Mouse (Mus musculus): Measurements from ENCODE around the gene Atp6v0a1.
A peak's percentile ranks its signal among the peaks of the same experiment; 100 is the strongest.

The Atp6v0a1 gene

DNA sequence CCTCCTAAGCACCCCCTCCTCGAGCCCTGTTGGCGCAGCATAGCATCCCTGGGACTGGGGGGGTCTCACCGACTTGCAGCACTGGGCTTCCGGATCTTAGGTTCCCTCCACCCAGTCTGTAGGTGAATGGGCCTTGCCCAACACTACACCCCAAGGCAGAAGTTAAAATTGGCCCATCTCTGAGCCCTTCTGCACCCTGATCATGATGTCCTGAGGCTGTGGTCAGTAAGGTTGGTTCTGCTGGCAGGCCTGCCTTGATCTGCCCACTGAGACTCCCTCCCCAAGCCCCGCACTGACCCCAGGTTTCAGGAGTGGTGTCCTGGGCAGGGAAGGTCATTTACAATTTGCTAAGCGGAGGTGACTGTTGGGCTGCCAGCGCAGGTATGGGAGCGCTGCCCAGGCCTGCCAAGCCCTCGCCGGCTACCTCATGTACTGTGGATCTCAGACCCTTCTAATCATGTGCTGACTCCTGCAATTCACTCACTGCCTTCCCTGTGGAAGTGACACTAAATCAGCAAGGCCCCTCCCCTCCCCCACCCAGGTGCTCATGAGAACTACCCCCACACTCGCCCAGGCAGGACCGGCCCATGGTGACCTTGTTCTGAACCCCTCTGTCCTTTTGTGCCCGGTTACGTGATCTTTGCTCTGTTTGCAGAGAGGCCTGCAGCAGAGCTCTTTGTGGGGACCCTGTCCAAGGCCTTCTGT lies 53.9 kb downstream of the Atp6v0a1 start:
- DNase-seq, result no peak

DNA sequence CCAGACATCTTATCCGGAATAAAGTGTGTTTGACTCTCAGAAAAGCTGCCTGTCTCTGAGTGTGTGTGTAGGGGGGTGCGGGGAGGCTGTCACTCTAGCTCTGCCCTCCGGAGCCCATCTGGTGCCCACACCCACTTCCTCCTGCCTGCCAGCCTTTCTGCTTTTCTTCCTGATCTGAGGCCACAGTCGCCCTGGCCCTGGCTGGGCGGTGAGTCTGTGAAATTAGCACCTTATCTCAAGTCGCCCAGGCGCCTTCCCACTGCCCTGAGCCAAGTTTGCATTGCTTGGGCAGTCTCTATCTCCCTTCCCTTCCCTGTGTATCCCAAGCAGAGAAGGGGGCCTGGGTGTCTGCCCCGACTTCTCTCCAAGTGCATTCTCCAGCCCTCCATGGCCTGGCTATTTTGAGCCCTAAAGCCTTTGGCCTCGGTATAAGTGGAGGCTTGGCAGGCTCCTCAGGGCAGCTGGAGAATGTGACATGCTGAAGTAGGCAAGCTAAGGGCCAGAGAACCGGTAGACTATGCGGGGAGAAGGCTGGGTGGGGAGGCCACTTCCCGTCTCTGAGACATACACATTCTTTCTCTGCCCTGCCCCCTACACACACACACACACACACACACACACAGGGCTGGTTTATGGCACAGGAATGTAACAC lies 54.5 kb downstream of the Atp6v0a1 start:
- no peak for DNase-seq

DNA sequence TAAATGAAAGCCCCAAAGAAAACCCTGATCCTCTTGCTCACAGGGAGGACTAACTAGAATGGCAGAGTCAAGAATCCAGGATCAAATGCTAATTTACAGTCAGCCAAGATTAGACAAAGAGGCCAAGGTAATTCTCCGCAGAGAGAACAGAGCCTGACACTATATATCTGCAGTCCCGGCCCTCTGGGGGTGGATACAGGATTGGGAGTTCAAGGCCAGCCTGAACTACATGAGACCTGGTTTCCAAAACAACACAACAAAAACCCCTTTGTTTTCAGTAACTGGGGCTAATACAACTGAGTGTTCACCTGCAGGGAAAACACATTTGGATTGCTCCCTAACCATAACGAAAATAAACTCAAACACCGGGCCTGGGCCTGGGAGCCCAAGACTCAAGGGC lies 55.2 kb downstream of the Atp6v0a1 start:
- no peak for DNase-seq

DNA sequence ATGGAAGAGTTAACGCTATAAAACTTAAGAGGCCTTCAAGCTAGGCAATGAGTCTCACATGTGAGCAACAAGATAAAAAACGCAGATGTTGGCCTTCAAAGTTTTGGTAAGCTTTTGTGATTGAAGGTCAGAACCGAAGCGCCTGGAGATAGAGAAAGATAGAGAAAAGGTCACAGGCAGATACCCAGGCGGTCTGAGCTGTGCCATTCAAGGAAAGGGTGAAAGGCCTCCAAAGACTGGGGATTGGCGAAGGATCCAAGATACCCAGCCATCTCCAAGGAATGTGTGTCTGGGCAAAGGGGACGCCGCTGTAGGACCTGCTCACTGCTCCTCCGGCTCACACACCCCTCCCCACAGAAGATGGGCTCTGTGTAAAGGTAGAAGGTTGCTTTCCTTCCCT lies 55.8 kb downstream of the Atp6v0a1 start:
- no peak for DNase-seq

DNA sequence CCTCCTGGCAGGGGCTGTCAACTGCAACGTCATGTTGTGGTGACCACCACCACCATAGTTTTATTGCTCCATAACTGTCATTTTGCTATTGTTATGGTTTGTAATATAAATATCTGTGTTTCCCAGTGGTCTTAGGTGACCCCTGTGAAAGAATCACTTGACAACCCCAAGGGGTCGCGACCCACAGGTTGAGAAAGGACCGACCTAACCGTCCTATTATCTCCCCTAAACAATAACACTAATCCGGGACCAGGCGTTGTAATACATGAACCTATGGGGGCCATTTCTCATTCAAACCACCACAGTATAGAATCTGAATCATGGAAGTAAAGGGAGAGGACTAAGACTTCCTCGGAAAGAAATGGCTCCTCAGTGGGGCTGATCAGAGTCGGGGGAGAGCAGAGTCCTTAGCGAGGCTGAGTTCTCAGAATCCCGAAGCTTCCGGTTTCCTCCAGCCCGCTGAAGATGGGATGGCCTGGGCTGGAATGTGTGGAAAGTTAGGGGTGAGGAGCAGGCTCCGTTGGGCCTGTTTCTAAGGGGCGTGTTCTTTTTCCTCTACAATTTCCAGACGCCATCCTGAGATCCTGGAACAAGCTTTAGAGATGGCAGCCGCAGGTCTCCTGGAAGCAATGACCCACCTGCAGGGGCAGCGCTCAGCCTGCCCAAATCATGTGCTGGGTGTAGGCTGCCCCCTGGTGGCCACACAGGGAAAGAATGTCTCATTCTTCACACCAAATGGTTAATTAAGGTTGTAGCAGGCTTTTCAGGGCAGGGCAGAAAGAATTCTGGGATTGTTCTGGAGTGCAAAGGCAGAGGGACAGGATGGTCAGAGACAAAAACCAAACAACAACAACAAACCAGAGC lies 57.5 kb downstream of the Atp6v0a1 start:
- peak; percentile 67 for DNase-seq

DNA sequence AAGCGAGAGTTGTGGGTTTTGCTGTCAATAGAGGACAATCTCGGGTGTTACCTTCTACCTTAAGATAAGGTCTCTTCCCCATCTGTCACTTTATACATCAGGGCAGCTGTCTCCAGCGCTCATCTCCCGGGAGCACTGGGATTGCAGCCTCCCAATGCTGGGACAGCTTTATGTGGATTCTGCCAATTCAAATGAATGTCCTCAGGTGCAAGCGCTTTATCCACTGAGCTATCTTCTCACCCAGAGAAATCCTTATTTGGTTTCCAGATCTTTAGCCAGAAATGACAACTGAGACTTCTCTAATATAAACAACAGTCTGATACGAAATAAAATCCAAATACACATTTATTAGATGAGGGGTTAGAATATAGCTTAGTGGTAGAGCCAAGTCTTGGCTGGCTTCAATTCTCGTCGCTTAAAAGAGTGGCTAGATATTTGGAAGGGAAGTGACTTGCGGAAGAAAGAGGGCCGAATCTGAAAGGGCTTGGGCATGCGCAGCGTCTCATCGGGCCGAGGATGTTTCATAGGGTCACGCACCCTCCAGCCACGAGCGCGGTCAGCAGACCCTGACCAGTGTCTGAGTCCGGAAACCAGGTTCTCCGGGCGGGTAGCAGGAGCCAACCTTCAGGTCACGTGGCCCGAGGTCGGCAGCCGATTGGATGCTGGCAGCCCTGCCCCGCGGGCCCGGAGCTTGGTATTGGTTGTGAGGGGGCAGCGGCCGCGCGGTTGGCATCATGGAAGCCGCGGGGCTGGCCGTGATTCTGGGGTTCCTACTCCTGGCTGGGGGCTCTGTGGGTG lies 60.3 kb downstream of the Atp6v0a1 start, which contains the start of gene Naglu:
Naglu (plus strand) TSS at position 622 of the 798 bp plus-strand sequence.
- peak; percentile 96 for DNase-seq

DNA sequence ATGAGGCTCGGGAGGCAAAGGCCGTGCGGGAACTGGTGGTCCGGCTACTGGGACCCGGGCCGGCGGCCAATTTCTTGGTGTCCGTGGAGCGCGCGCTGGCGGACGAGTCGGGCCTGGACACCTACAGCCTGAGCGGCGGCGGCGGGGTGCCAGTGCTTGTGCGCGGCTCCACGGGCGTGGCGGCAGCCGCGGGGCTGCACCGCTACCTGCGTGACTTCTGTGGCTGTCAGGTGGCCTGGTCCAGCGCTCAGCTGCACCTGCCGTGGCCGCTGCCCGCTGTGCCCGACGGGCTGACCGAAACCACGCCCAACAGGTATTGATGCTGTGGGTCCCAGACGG lies 60.9 kb downstream of the Atp6v0a1 start:
- no peak for DNase-seq

DNA sequence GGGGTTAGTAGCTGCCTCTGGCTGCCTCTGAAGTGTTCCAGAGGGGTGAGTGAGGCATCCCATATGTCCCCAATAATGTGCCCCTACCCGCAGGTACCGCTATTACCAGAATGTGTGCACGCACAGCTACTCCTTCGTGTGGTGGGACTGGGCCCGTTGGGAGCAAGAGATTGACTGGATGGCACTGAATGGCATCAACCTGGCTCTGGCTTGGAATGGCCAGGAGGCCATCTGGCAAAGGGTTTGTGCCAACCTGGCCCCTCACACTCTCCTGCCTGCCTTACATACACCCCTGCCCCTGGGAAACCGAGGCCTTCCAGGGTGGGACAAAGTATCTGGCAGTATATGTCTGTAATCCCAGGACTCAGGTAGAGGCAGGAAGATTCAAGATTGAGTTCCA lies 61.7 kb downstream of the Atp6v0a1 start:
- no peak for DNase-seq

DNA sequence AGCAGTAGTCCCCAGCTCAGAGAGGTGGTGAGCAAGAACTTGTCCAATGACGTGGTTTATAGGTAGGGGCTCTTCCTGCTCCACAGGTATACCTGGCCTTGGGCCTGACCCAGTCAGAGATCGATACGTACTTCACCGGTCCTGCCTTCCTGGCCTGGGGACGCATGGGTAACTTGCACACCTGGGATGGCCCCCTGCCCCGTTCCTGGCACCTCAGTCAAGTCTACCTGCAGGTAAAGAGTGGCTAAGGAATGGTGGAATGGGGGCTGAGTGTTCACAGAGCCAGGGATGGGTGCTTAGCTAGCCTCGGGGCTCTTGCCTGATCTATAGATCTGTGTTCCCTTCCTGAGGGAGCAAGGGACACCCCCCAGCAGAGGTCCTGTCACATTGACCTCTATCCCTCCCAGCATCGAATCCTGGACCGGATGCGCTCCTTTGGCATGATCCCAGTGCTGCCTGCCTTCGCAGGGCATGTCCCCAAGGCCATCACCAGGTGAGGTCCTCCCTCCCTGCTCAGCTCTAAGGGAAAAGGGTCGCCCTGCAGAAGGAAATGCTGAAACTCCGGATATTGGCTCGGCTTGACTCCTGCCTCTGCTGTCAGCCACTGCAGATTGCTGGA lies 62.7 kb downstream of the Atp6v0a1 start:
- no peak for DNase-seq

DNA sequence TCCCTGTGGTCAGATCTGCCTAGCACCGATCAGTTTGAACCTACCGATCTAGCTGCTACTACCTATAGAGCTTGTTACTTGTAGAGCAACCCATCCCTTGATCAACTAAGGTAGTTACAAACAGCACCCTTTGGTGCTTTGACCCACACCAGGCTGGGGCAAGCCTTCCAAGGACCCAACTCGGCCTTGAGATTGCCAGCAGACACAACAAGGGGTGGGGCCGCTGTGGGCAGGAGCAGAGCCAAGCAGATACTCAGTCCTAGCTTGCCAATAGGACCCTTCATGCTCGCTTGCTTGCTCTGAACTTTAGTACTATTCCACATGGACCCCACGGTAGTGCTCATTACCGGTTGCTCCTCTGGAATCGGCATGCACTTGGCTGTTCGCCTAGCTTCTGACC lies 68.9 kb downstream of the Atp6v0a1 start, which contains the start of gene Hsd17b1:
Hsd17b1 (plus strand) TSS at position 291 of the 400 bp plus-strand sequence.
- DNase-seq, result no peak

DNA sequence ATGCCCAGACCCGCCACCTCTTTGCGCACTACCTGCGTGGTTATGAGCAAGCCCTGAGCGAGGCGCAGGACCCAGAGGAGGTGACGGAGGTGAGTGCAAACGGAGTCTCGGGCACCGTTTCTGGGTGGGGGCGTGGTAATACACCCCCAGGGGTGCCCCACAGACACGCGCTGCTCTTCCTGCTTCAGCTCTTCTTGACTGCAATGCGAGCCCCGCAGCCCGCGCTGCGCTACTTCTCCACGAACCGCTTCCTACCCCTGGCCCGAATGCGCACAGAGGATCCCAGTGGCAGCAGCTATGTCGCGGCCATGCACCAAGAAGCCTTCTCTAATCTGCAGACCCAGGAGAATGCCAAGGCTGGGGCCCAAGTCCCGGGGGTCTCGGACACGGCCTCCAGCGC lies 70.5 kb downstream of the Atp6v0a1 start:
- no peak for DNase-seq

DNA sequence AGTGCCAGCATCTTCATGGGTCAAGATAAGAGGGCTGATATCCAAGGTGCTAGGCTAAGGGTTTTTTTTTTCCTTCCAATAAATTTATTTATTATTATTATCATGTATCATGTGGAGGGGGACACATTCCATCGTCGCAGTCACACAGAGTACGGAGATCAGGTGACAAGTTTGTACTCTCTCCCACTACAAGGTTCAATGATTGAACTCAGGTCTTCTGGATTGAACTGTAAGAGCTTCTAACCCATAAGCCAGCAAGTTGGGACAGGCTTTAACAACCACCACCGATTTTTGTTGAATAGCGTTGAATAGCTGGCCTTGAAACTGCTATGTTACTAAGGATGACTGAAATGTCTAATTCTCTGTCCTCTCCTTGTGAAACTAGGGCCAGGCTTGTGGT lies 71.2 kb downstream of the Atp6v0a1 start:
- DNase-seq, result no peak

DNA sequence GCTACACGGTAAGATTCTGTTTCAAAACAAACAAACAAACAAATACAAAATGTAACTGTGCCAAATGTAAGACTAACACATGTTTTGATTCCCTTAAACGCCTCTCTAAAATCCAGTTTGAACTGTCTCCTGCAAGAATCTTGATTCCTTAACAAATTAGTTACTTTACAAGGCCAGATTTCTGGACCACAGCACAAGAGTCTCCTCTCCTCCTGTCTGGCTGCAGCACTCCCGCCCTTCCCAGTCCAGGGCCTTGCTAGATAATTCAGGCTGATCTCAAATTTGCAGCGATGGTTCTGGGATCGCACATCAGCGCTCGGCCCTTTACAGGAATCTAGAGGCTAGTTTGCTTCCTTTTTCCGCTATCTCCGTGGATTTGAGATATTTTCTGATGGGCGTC lies 72.4 kb downstream of the Atp6v0a1 start:
- no peak for DNase-seq

DNA sequence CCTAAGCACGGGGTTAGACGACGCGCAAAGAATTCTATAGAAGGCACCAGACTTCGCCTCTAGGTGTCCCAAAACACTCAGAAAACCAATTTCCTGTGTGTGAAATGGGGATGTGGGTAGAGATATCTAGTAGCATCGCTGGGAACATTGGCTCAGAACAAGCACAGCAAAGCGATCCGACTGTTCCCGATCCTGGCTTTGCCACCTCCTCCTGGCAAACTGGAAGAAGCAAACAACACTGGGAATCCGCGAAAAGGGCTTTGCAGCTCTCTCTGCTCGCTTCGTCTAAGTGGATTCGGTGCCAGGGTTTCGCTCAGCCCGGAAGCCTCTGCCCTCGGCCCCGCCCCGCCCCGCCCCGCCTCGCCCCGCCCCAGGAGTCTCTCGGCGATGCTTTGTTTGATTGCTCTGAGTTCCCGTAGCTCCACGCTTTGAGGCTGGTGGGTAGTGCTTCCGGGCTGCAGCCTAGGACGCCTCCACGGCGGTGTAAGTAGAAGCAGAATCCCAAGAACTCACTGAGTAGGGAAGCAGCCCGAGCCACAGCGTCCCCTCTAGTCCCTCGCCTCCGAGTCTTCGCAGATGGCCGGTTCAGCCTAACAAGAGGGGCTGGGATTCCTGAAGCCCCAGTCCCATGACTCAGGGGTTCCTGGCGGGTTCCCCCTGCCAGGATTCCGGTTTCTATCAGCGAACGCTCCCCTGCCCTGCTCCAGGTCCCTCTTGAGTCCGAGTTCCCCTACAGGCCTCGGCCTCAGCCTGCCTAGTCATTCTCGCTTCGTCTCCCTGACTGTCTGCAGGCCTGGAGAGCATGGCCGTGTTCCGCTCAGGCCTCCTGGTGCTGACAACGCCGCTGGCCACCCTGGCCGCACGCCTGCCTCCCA lies 73.2 kb downstream of the Atp6v0a1 start, which contains the start of gene Coasy:
Coasy (plus strand) TSS at position 358 of the 875 bp plus-strand sequence.
- peak; percentile 90 for DNase-seq

DNA sequence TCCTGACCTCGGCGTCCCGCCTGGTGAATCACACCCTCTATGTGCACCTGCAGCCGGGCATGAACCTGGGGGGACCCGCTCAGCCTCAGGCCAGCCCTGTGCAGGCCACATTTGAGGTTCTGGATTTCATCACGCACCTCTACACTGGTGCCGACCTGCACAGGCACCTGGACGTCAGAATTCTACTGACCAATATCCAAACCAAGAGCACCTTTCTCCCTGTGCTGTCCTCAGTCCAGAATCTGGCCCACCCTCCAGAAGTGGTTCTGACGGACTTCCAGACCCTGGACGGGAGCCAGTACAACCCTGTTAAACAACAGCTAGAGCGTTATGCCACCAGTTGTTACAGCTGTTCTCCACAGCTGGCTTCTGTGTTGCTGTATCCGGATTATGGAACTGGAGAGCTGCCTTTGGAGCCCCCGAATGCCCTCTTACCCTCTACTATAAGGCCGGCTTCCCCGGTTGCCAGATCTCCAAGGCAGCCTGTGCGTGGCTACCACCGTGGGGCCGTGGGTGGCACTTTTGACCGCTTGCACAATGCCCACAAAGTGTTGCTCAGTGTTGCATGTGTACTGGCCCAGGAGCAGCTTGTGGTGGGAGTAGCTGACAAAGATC lies 73.9 kb downstream of the Atp6v0a1 start:
- DNase-seq, result no peak

DNA sequence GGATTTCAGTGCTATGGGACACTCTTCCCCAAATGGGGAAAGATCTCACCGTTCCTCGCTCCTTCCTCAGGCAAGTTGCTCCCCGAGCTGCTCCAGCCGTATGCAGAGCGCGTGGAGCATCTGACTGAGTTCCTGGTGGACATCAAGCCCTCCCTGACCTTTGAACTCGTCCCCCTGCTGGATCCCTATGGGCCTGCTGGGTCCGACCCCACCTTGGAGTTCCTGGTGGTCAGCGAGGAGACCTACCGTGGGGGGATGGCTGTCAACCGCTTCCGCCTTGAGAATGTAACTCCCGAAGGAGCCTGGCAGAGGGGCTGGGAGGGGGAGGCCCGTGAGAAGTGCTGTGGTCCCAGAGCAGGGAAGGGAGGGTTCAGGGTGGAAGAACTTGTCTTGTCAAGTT lies 75.0 kb downstream of the Atp6v0a1 start:
- DNase-seq, result no peak

DNA sequence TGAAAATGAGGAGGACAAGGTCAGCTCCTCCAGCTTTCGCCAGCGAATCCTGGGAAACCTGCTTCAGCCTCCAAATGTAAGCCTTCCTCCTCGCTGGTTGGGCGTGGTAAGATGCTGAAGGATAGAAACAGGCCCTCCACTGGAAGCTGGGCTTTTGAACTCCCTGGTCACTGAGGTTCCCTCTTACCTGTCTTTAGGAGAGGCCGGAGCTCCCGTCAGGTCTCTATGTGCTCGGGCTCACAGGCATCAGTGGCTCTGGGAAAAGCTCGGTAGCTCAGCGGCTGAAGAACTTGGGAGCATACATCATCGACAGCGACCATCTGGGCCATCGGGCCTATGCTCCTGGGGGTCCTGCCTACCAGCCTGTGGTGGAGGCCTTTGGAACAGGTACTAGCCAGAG lies 75.6 kb downstream of the Atp6v0a1 start:
- DNase-seq, result no peak

DNA sequence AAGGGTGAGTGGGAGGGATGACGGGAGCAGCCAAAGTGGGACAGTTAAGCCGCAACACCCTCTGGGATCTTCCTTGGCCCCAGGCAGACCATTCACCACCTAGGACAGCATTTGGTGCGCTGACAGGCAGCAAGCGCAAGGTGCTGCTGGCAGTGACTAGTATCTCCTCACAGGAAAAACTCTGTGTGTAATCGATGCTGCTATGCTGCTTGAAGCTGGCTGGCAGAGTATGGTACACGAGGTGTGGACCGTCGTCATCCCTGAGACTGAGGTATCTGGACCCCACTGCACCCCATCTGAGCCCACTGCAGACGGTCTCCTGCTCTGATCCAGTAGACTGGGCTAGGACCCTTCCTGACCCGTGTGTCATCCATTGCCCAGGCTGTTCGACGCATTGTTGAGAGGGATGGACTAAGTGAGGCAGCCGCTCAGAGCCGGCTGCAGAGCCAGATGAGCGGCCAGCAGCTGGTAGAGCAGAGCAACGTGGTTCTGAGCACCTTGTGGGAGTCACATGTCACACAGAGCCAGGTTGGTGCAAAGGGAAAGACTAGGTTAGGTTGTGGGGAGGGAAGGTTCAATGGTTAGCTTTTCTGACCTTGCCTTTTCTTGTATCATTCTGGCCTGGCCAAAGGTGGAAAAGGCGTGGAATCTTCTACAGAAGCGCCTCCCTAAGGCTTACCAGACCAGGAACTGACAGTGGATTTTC lies 76.5 kb downstream of the Atp6v0a1 start:
- no peak for DNase-seq

DNA sequence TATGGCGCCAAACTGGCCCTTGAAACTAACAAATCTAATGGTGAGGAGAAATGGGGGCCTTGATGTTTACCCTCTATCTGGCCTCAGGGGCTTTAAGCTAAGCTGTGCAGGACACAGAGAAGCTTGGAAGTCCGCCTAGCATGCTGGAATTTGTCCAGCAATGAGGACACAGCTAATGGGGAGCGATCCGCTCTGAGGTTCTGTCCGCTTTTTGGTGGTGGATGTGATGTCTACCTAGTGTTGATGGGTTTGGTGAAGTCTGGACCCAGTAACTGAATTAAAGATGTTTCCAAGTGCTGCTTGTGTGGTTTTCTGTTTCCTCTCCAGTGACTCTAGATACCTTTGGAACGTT lies 77.0 kb downstream of the Atp6v0a1 start:
- DNase-seq, result no peak

All from right cerebral cortex, postnatal 25 days (tissue).